Mouse (Mus musculus) hindlimb bud, embryonic 11.5 days (tissue): ENCODE measurements at regions not wholly inside any gene's neighbourhood (a gene's known extent, or its start where the extent isn't known, plus 50 kb on each side); places are given as distances from the start of the nearest gene placed in this dataset.

Experiments
- DNase-seq: peaks from one replicate; pipeline ENCODE4 v3.0.0-alpha.2; 2012; ENCODE audit warnings: low read depth, low spot score; ENCODE audit errors: extremely low spot score

DNA sequence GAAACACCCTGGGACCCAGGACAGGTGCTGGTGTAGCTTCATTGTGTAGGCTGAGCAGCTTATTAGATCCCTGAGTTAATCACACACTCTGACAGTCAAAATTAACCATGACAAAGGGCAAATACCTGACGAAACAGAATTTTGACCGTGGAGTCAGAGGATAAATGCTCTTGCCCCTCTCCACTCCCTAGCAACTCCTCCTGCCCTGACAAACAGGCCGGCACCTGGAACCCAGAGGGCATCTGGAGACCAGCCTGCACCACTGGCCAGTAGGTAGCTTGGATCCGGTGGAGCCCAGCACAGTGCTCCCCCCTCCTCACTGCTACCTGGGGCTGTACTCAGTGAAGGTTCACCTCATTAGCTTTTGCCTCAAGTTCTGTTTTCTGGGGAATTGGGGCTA is 174.5 kb downstream of the Snx10 start:
- no peak for DNase-seq

DNA sequence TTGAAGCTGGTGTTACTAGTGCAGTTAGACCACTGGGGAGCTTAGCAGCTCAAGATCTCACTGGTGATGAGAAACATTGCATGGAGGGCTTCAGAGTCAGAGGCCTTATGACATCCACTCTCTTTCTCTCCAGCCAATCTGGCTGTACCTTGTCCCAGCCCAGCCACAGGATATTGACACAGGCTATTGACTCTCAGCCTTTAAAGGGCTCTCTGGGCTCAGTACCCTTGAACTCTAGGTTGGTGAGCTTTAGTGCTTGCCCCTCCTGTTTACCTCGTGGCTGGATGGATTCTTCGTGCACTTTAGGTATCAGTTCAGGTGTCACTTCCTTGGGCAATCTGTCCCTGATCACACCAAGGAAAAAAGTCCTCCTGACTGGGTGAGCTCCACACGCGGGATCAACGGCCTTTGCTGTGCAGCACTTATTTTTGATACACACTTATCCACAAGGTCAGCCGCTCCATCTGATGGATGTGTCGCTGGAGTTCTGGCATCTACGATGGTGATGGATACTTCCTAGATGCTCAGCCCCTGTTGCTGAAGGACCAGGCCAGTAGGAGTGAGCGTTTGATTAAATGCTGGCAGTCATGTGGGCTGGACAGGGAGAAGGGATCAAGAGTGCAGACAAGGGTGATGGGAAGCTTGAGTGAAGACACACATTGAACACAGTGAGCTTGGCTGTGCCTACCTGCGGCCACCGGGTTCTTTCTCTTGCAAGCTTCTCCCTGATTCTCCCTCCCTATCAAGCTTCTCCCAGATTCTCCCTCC is 177.7 kb downstream of the Snx10 start:
- no peak for DNase-seq

DNA sequence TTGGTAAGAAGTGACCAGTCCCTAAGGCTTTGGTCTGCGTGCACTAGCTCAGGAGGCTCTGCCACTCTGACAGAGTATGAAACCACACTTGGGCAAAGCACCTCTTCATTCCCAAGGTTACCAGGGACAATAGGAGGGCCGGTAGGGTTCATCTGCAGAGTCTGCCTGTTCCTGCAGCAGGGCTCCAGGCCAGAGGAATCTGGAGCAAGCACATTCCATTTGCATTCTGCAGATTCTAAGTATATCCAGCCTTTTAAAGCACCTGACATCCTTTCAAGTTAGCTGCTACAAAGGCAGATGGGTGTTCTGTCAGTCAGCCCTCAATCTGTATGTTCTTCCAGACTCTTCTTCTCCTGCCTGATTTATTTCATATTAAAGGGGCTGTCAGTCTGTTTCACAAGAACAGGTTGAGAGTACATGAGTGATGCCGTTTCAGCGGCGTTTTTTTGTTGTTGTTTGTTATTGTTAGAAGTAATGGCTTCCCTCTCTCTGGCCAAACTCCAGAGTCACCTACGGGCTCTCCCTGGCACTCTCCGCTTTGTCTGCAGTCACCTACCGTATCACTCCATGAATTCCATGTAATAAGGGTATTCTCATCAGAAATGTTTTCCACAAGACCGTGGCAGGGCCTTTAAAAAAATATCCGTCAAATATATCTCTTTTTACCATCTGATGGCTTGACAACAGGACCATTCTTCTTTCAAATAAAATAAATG is 178.9 kb downstream of the Snx10 start:
- no peak for DNase-seq

DNA sequence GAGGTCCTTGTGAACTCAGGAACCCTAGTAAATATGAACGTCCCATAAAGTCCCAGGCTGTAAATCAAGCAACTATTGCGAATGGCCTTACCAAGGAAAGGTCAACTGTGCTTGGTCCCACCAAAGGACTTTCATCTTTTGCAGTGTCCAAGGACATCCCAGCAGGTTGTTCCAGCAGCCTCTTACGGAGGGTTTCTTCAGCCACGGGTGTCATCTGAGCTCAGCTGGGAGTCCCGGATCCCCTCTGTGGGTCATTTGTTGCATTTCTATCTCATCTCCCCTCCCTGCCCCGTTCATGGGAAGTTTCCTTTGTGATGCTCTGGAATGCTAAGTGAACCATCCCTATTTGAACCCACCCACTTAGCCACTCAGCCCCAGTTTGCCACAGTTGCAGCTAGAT is 184.3 kb downstream of the Snx10 start:
- peak; percentile 58 for DNase-seq

DNA sequence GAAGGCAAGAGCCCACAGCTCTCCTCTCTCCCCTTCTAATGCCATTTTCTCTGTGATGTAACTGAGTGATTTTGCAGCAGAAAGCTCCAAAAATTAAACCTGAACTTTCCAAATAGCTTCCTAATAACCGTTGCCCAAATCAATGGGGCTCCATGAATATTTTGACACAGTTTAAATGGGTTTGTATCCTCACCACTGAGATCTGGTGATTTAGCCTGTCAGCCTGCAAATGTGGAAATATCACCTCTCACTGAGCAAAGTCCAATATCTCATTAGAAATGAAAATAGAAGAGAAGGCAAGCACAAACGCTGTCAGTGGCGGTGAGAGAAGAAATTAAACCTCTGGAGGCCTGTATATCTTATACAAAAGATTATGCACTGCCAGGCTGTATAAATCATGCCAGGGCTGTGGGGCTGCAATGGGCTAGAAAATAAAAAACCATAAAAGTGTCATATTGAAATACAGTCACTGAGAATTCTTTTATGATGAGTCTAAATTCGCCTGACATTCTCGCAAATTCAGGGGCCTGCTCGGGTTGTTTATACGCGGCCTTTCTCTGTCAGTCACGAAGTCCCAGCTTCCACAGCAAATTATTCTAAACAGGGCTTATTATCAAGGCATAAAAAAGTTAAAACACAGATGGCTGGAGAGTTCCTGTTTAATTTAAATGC is 185.1 kb downstream of the Snx10 start:
- peak; percentile 60 for DNase-seq

DNA sequence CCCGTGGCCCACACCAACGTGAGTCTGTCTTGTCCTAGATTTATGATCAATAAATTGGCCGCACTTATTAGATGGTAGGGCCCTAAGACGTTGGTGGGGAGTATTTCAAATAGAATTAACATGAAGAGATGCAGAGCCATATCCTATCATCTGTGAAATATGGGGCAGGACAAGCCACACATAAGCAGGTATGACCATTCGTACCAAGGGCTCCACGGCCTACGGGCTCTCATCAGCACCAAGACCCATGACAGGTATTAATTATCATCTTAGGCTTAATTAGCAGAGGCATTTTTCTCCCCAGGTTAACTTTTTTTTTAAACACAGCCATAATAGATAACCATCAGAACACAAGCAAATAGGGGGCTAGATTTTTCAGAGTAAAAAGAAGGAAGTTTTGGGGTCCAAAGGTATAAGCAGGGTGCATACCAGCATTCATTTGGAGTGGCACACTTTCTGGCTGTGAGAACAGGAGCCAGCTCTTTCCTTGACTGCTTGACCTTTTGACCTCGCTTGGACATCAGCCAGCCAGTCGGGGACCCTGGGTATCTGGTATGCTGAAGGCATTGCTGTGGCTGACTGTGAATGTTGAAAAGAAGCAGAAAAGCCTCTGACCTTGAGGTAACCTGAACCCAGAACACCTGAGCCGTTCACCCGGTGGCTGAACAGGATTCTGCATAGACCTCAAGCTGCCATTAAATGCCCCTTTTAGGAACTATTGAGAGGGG is 185.8 kb downstream of the Snx10 start:
- peak; percentile 22 for DNase-seq

DNA sequence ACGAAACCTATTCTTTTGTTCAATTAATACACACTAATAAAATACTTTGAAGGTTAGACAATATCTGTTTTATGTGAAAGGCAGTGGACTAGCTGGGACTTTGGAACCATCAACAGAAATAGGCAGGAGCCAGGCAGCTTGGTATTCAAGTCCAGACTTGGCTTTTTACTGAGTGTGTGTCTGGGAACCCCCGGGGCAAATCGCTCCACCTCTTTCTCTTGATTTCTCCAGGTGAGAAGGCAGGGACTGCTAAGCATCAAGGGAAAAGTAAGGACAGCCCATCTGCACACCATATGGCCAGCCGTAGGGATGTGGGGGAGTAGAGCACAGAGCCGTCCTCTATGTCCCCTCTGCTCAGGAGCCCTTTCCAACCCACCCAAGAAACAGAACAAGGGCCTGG is 186.5 kb downstream of the Snx10 start:
- peak; percentile 30 for DNase-seq

DNA sequence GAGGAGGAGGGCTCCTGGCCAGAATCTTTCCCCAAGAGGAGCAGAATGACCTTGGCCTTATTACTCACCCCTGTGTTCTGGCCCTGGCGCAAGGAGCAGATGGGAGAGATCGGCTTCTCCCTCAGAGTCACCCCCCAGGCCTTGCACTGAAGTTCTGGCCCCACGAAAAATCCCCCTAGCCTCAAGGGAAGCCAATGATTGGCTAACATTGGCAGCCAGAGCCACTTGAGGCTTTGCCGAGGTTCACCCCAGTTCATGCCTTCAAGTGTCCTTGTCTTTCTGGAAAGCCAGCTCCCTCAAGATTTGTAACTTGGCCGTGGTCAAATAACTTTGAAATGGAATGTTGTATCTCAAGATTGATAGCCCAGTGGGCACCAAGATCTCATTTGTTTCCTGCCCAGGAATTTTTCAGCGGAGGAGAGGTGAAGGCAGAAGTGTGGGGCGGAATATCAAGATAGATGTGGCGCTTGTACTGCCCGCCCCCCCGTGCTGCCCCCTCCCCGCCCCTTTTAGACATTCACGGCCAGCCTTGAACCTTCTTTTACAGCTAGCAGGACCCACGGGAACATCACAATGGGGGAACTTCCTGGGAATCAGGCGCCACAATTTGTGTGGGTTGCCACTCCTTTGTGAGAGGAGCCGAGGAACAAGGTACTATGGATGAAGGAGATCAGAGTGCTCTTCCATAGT is 187.4 kb downstream of the Snx10 start:
- no peak for DNase-seq

DNA sequence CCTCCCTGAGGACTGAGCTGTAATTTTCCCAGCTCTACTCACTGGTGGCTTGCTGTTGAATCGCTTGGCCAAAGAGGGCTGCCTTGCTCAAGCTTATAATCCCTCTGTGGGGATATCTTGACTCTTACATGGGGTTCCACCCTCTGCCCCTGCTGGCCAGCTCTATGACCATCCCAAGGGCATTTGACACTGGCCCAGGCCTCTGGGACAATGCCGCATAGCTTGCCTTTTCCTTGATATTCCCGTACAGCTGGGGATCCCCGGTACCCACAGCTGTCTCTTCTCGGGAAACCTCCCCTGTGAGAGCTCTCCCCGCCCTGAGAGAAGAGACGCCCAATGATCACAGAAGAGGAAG is 187.9 kb downstream of the Snx10 start:
- no peak for DNase-seq

DNA sequence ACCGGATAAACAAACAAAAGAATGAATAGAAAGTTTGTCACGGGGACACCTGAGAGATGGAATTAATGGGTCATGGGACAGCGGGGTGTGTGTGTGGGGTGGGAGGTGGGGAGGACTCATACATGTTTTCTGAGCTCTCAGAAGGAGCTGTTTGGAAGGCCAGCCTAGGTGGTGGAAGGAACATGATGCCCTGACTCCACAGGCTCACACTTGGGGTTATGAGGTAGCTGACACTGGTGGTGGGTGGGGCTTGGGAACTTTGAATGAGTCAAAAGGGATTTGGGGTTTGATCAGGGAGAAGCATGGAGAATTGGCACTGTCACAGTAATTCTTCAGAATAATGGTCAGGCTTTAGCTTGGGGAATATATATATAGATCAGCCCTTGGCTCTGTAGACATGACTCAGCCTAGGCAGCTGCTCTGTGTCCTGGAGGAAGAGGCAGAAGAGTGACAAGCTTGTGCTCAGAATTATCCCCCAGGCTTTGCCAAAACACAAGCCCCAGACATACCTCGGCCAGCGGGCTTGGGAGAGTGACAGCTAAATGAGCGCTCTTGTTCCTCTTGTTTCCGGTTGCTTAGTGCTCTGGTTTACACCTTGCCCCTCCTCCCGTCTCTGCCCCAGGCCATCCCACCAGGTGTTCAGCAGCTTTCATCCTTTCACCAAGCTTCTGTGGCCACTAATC is 191.6 kb downstream of the Snx10 start:
- no peak for DNase-seq

DNA sequence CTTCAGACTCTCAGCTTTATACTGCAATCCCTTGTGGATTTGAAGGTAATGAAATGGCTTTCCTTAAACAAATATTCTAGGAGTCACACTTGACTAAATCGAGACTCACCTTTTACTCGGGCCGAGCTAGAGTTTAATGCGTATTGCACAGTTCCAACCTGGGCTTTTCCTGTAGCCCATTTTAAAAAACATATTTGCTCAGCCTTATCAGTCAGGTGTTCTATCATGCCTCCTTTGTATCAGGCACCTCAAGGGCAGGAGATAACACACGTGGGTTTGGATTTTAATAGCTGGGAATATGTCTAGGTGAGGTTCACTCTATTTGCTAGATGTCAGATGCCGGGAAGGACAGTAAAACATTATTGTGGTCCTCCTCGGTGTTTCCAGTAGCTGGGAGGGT is 193.7 kb downstream of the Snx10 start:
- no peak for DNase-seq

DNA sequence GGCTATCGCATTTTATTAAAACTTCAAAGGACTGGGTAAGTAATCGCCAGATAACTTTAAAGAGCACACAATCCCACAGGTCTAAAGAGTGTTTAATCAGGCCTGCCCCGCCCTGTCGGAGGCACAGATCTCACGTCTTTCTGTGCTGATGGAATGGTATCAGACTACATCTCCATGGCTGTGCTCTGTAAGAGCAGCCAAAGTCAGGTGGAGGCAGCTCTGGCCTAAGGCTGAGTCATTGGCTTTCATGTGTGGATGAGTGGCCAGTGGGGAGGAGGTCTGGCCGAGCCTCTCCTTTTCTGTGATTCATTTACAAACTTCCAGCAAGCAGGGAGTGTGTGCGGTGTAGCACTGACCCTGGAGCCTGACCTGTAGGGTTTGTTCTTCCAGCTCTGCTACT is 197.0 kb downstream of the Snx10 start:
- no peak for DNase-seq

DNA sequence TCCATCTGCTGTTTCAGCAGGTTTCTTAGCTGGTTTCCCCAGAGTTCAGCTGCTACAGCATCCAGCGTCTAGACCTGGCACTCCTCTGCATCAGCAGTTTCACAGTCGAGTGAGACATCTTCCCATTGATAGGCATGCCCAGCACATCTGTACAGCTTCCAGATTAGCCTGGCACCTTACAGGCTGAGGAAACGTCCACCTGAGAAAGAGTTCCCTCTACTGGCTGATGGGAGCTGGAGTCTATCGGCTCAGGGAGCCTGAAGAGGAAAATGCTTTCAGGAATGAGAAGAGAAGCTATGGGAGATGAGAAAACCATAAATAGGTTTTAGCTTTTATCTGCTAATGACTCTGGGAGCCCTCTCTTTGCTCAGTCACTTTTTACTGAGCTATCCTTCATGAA is 199.4 kb downstream of the Snx10 start:
- DNase-seq, result no peak

DNA sequence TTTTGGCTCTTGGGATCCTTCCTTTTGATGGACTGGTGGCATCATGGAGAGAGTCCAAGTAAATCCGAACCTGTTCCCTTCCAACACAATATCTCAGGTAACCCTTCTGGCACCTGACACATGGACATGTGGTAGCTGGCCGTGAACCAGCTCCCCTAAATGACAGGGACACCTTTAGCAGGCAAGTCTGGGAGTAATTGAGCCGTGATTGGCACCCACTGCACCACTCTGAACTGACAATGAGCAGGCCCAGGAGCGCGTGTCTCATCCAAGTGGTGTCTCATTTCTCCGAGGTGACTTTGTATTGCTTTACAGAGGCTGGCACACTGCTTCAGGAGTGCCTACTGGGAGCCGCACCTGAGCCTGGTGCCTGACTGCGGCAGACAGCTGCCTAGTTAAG is 203.5 kb downstream of the Snx10 start:
- DNase-seq, result no peak

DNA sequence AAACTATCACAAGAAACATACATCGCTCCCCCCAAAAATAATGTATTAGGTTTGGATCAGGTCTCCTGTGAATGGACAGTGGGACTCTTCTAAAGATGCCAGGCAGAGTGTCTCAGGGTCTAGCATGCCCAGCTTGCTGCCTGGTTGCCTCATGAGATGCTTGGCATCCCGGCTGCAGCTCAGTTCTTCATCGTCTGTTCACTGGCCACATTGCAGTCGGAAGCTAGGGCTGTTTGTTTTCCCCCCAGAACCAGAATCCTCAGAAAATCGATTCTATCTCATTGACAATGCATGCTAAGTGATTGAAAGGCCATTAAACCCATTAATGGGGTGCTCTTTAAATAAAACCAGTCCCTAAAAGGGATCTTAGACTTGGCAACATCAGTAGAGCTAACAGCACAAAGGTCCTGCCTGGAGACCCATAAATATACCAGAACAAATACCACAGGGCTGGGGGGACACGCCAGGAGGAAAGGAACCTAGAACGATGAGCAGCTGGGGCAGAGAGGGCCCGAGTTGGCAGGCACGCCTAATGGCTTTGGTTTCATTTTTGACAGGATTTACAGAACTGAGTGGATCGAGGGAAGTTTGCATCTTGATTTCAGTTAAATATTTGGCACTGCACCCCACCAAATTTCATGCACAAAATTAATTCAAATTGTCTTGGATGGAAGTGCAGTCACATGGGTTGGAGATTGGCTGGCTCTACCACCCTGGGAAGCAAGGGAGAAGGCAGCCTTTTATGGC is 205.3 kb downstream of the Snx10 start:
- no peak for DNase-seq

DNA sequence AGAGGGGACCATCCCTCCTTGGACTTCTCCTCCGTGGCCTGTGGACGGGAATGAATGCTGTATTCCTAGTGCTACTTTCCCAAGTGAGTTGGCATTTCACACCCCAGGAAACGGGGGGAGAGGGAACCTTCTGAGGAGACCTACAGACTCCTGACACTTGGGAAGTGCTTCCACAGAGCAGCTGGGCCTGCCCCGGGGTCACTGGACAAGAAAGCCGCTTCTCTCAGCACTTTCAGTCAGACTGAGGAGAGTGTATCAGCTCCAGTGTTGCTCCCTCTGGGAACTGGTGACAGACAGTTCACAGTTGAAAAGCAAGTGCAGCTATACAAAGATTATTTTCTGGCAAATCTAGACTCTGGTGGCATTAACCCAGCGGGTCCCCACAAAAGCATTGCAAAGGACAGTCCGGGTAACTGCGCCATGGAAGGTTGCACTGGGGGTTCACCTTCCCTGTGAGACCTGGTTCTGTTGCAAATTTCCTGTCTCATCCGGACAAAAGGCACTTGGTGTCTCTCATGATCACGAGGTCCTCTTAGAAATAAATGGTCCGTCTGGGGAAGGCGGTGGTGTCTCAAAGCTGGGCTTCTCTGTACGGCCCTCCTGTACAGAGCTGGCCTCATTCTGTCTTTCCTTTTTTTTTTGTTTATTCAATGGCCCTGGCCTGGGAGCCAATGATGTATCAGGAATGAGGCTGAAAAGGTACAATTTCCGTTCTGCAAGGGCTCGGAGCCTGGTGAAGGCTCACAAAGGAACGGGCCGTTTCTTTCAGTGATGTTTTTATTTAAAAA is 207.1 kb downstream of the Snx10 start:
- DNase-seq, result no peak

DNA sequence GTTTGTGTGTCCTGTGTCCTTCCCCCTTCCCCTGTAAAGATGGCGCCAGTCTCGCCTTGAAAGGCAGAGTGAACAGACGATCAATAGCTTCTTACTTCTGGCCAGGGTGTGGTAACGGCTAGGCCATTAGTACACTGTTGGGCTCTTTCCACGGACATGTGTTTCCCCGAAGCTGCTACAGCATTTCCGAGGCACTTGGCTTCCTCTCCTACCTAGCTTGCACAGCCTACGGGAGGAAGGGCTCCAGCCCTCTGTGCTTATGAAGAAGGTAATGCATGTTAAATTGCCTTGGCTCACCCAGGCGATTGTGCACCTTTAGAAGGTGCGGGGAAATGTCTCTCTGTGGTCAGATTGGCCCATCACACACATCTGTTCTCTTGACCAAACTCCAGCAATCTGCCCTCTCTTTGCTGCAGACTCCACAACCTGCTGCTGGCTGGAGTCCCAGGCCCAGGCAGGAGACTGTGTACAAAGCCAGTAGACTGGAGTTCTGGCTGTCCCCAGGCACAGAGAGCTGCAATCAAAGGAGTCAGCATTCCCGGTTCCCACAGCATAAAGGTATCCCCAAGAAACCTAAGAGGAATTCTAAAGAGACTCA is 208.7 kb downstream of the Snx10 start:
- no peak for DNase-seq

DNA sequence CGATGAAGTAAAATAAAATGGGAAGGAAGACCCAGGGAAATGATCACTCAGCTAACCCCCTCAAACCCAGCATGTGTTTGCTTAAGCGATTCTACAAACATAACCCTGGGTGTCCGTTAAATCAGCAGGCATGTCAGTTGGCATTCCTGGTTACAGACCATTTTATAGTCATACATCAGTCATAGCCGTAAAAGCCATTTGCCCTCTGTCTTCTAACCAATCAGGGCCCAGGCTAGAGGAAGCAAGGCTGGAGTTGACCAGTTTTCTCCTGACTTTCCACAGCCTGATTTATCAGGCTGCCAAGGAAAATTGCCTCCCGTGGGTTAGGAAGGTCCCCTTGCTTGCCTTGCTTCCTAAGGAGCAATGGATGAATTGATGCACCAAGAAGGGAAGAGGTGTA is 212.3 kb downstream of the Snx10 start:
- no peak for DNase-seq
